ENCODE assay signal across 19 mouse cellular contexts in the genomic region with DNA sequence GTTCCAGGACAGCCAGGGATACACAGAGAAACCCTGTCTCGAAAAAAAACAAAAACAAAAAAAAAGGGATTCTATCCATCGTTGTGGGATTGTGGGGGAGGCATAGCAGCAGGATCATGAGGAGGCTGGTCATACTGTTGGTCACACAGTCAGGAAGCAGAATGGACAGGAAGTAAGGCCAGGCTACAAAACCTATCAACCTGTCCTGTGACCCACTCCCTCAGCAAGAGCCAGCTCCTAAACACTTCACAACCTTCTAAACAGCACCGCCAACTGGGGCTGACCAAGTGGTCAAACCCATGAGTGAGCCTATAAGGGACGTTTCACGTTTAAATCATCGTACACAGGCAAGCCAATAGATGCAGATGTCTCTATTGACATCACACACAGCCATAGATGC.
DNase-seq lines count a peak whose midpoint lies in the region.
"Had no signal": no experiment of that assay in that cellular context is flagged by ENCODE, and none has a peak within 500 bp of the region (broad histone marks: within the 10 kb centered on the region; RNA-seq: fewer than 3 reads in every experiment).

No protein-coding gene starts in this region.

- 84% methylated on average over 6 of the region's 6 CpGs for WGBS in heart, embryonic 10.5 days

- DNase-seq in heart, adult 11 months: peak; percentile 55
- DNase-seq in heart, adult 8-10 months (ENCODE audit: low spot score): no peak
- peak; percentile 65 for DNase-seq in heart, embryonic 10.5 days (ENCODE audit: low spot score)
- no peak for DNase-seq in heart, postnatal 25 days (ENCODE audit: low spot score)
- DNase-seq in kidney, postnatal 10 days: peak; percentile 2
- no peak for DNase-seq in kidney, postnatal 36 days
- DNase-seq: adrenal gland, adult 2 months; adrenal gland, adult 8-10 months; adrenal gland, postnatal 10 days; adrenal gland, postnatal 14 days; adrenal gland, postnatal 25 days; adrenal gland, postnatal 36 days; B cell, adult 2 months; cerebellum, adult 11 months; cerebellum, adult 11-12 months; cerebellum, adult 18-20 months had no signal

- H3K36me3 ChIP-seq in heart, embryonic 10.5 days: no peaks in the 10 kb centered on the region
- H3K36me3 ChIP-seq: G1E had no signal

- H3K27ac ChIP-seq in heart, embryonic 10.5 days: no peak overlapping the region

- peaks cover 7% of the 10 kb centered on the region; the same call in 1 of the 2 replicates for H3K4me1 ChIP-seq in heart, embryonic 10.5 days

- intact Hi-C loops in heart, postnatal 25 days (cut with DNase I): loop anchor here (5.0 to 10.0 kb wide), 2 partner anchors 150 to 218 kb away; a partner anchor contains a TSS

- no peaks in the 10 kb centered on the region for H3K27me3 ChIP-seq in heart, embryonic 10.5 days (ENCODE audit: insufficient read depth, poor library complexity, severe bottlenecking)
- H3K27me3 ChIP-seq: CH12.LX, Patski had no signal

- no peak overlapping the region for H3K4me3 ChIP-seq in heart, embryonic 10.5 days

- no peaks in the 10 kb centered on the region for H3K9me3 ChIP-seq in heart, embryonic 10.5 days
- H3K9me3 ChIP-seq: G1E had no signal

Comparison
In these comparisons a context has a peak if more than half of its experiments do, and no peak if none do; other contexts are left out.
1. DNase-seq: peak in heart, adult 11 months (single experiment), heart, embryonic 10.5 days (single experiment) and kidney, postnatal 10 days (single experiment); none in heart, adult 8-10 months (single experiment), heart, postnatal 25 days (single experiment) and kidney, postnatal 36 days (0 of 2).